Mouse (Mus musculus): Measurements from ENCODE around the gene C130050O18Rik. TPM values are rescaled to one million over a fixed set of nuclear protein-coding genes. Genes with fewer than 3 reads are reported as not detected.

Gene C130050O18Rik
- polyA plus RNA-seq, 1 experiment from 2014 or later = 4.6 TPM

- H3K36me3 ChIP-seq = peaks cover 6% of the 10 kb centered on the region; the same call in 1 of the 2 replicates
- WGBS = 88% methylated on average over 5 of the region's 5 CpGs
- H3K27ac ChIP-seq (replicated peaks) = no peak overlapping the region
- no peaks in the 10 kb centered on the region for H3K9me3 ChIP-seq (replicated peaks)
- H3K9ac ChIP-seq = no peak overlapping the region
- no peak for ATAC-seq (ENCODE audit: insufficient number of reproducible peaks, low FRiP score, low TSS enrichment, low read depth)
- no peak overlapping the region for H3K4me3 ChIP-seq (replicated peaks)
- H3K27me3 ChIP-seq = no peaks in the 10 kb centered on the region
- no peak overlapping the region for H3K4me2 ChIP-seq (replicated peaks)
- peaks cover 6% of the 10 kb centered on the region; the same call in 1 of the 2 replicates for H3K4me1 ChIP-seq
Measured at GRCm38 (mm10) chr5:139415001-139415400, 9.9 kb downstream of the C130050O18Rik start.

GRCm38 (mm10) chr5:139416942-139417341, 11.9 kb downstream of the C130050O18Rik start:
- H3K36me3 ChIP-seq = peaks cover 6% of the 10 kb centered on the region; the same call in 1 of the 2 replicates
- no peak overlapping the region for H3K27ac ChIP-seq (replicated peaks)
- H3K27me3 ChIP-seq = no peaks in the 10 kb centered on the region
- peaks cover 6% of the 10 kb centered on the region; the same call in 1 of the 2 replicates for H3K4me1 ChIP-seq
- H3K4me3 ChIP-seq (replicated peaks) = no peak overlapping the region
- no peak overlapping the region for H3K4me2 ChIP-seq (replicated peaks)
- H3K9me3 ChIP-seq (replicated peaks) = no peaks in the 10 kb centered on the region
- WGBS = 89% methylated on average over 4 of the region's 4 CpGs
- no peak overlapping the region for H3K9ac ChIP-seq
- ATAC-seq (ENCODE audit: insufficient number of reproducible peaks, low FRiP score, low TSS enrichment, low read depth) = no peak

- 90% methylated on average over 3 of the region's 3 CpGs for WGBS
- H3K36me3 ChIP-seq = peaks cover 6% of the 10 kb centered on the region; the same call in 1 of the 2 replicates
Measured at GRCm38 (mm10) chr5:139417480-139417879, 12.4 kb downstream of the C130050O18Rik start.

GRCm38 (mm10) chr5:139418110-139418509, 13.0 kb downstream of the C130050O18Rik start:
- H3K27me3 ChIP-seq = no peaks in the 10 kb centered on the region
- H3K27ac ChIP-seq (replicated peaks) = 0 out of 2 replicates have a peak overlapping the region, but pooled peaks have one; percentile 12
- ATAC-seq (ENCODE audit: insufficient number of reproducible peaks, low FRiP score, low TSS enrichment, low read depth) = no peak
- H3K36me3 ChIP-seq = peaks cover 6% of the 10 kb centered on the region; the same call in 1 of the 2 replicates
- H3K9ac ChIP-seq = no peak overlapping the region
- H3K4me1 ChIP-seq = peaks cover 15% of the 10 kb centered on the region
- no peak overlapping the region for H3K4me3 ChIP-seq (replicated peaks)
- H3K4me2 ChIP-seq (replicated peaks) = no peak overlapping the region
- H3K9me3 ChIP-seq (replicated peaks) = no peaks in the 10 kb centered on the region
- WGBS = 72% methylated on average over 2 of the region's 2 CpGs

More at GRCm38 (mm10) chr5:139417480-139417879, 12.4 kb downstream of the C130050O18Rik start:
- H3K27me3 ChIP-seq = no peaks in the 10 kb centered on the region
- peaks cover 8% of the 10 kb centered on the region; the same call in 1 of the 2 replicates for H3K4me1 ChIP-seq
- H3K27ac ChIP-seq (replicated peaks) = no peak overlapping the region
- no peak overlapping the region for H3K4me2 ChIP-seq (replicated peaks)
- ATAC-seq (ENCODE audit: insufficient number of reproducible peaks, low FRiP score, low TSS enrichment, low read depth) = no peak
- H3K9me3 ChIP-seq (replicated peaks) = no peaks in the 10 kb centered on the region
- H3K9ac ChIP-seq = no peak overlapping the region
- no peak overlapping the region for H3K4me3 ChIP-seq (replicated peaks)

- no peak for ATAC-seq (ENCODE audit: insufficient number of reproducible peaks, low FRiP score, low TSS enrichment, low read depth)
Measured at GRCm38 (mm10) chr5:139418633-139419032, 13.6 kb downstream of the C130050O18Rik start.

GRCm38 (mm10) chr5:139423026-139423865, 18.2 kb downstream of the C130050O18Rik start, which contains the start of gene Gper1:
Gene Gper1, plus strand, starts transcription at chr5:139423151.
- Histone ChIP-seq H3K27me3 (no peaks in the 10 kb centered on the region), H3K4me2 (replicated peaks) (peak within 1 kb of the TSS; percentile 32), H3K9me3 (replicated peaks) (no peaks in the 10 kb centered on the region), H3K27ac (replicated peaks) (0 out of 2 replicates have a peak within 1 kb of the TSS, but pooled peaks have one; percentile 2), H3K4me3 (replicated peaks) (peak within 1 kb of the TSS; percentile 27), H3K9ac (no peak within 1 kb of the TSS), H3K36me3 (no peaks in the 10 kb centered on the region), H3K4me1 (peaks cover 30% of the 10 kb centered on the region)
- no peak for ATAC-seq (ENCODE audit: insufficient number of reproducible peaks, low FRiP score, low TSS enrichment, low read depth)
- WGBS = 50% methylated on average over 21 of the region's 21 CpGs

More at GRCm38 (mm10) chr5:139418633-139419032, 13.6 kb downstream of the C130050O18Rik start:
- Histone ChIP-seq H3K4me3 (replicated peaks) (no peak overlapping the region), H3K27me3 (no peaks in the 10 kb centered on the region), H3K36me3 (peaks cover 6% of the 10 kb centered on the region; the same call in 1 of the 2 replicates), H3K9ac (no peak overlapping the region), H3K4me1 (peaks cover 20% of the 10 kb centered on the region), H3K27ac (replicated peaks) (0 out of 2 replicates have a peak overlapping the region, but pooled peaks have one; percentile 12), H3K4me2 (replicated peaks) (no peak overlapping the region), H3K9me3 (replicated peaks) (no peaks in the 10 kb centered on the region)
- WGBS = 31% methylated on average over 3 of the region's 3 CpGs

- no peak for ATAC-seq (ENCODE audit: insufficient number of reproducible peaks, low FRiP score, low TSS enrichment, low read depth)
- no peak overlapping the region for H3K27ac ChIP-seq (replicated peaks)
- 67% methylated on average over 9 of the region's 9 CpGs for WGBS
Measured at GRCm38 (mm10) chr5:139425198-139425597, 20.1 kb downstream of the C130050O18Rik start.

GRCm38 (mm10) chr5:139427001-139427400, 21.9 kb downstream of the C130050O18Rik start:
- Histone ChIP-seq H3K9me3 (replicated peaks) (no peaks in the 10 kb centered on the region), H3K36me3 (no peaks in the 10 kb centered on the region), H3K4me2 (replicated peaks) (no peak overlapping the region), H3K4me1 (peaks cover 32% of the 10 kb centered on the region), H3K9ac (no peak overlapping the region), H3K4me3 (replicated peaks) (no peak overlapping the region), H3K27ac (replicated peaks) (no peak overlapping the region), H3K27me3 (no peaks in the 10 kb centered on the region)
- 89% methylated on average over 9 of the region's 9 CpGs for WGBS
- ATAC-seq (ENCODE audit: insufficient number of reproducible peaks, low FRiP score, low TSS enrichment, low read depth) = no peak

More at GRCm38 (mm10) chr5:139425198-139425597, 20.1 kb downstream of the C130050O18Rik start:
- Histone ChIP-seq H3K4me3 (replicated peaks) (no peak overlapping the region), H3K4me1 (peaks cover 29% of the 10 kb centered on the region), H3K27me3 (no peaks in the 10 kb centered on the region), H3K36me3 (no peaks in the 10 kb centered on the region), H3K4me2 (replicated peaks) (no peak overlapping the region), H3K9me3 (replicated peaks) (no peaks in the 10 kb centered on the region), H3K9ac (no peak overlapping the region)

- peaks cover 25% of the 10 kb centered on the region for H3K4me1 ChIP-seq
- no peaks in the 10 kb centered on the region for H3K9me3 ChIP-seq (replicated peaks)
- H3K9ac ChIP-seq = no peak overlapping the region
- no peak overlapping the region for H3K27ac ChIP-seq (replicated peaks)
- H3K4me2 ChIP-seq (replicated peaks) = no peak overlapping the region
- no peaks in the 10 kb centered on the region for H3K36me3 ChIP-seq
- no peaks in the 10 kb centered on the region for H3K27me3 ChIP-seq
- H3K4me3 ChIP-seq (replicated peaks) = no peak overlapping the region
- 74% methylated on average over 9 of the region's 9 CpGs for WGBS
- no peak for ATAC-seq (ENCODE audit: insufficient number of reproducible peaks, low FRiP score, low TSS enrichment, low read depth)
Measured at GRCm38 (mm10) chr5:139427989-139428388, 22.9 kb downstream of the C130050O18Rik start.

GRCm38 (mm10) chr5:139429818-139430341, 24.8 kb downstream of the C130050O18Rik start:
- Histone ChIP-seq H3K4me3 (replicated peaks) (no peak overlapping the region), H3K27ac (replicated peaks) (no peak overlapping the region), H3K27me3 (no peaks in the 10 kb centered on the region), H3K36me3 (no peaks in the 10 kb centered on the region), H3K4me2 (replicated peaks) (no peak overlapping the region), H3K9me3 (replicated peaks) (no peaks in the 10 kb centered on the region), H3K4me1 (peaks cover 11% of the 10 kb centered on the region), H3K9ac (no peak overlapping the region)
- no peak for ATAC-seq (ENCODE audit: insufficient number of reproducible peaks, low FRiP score, low TSS enrichment, low read depth)
- WGBS = 33% methylated on average over 12 of the region's 12 CpGs

- H3K4me3 ChIP-seq (replicated peaks) = no peak overlapping the region
- H3K36me3 ChIP-seq = no peaks in the 10 kb centered on the region
- no peaks in the 10 kb centered on the region for H3K27me3 ChIP-seq
- H3K4me2 ChIP-seq (replicated peaks) = no peak overlapping the region
- H3K9me3 ChIP-seq (replicated peaks) = no peaks in the 10 kb centered on the region
- WGBS = 56% methylated on average over 6 of the region's 6 CpGs
- H3K4me1 ChIP-seq = peaks cover 16% of the 10 kb centered on the region
- H3K27ac ChIP-seq (replicated peaks) = no peak overlapping the region
- no peak for ATAC-seq (ENCODE audit: insufficient number of reproducible peaks, low FRiP score, low TSS enrichment, low read depth)
- H3K9ac ChIP-seq = no peak overlapping the region
Measured at GRCm38 (mm10) chr5:139432333-139432732, 27.3 kb downstream of the C130050O18Rik start.

All from embryonic facial prominence, embryonic 15.5 days (tissue).